Mouse (Mus musculus) lung, adult 18-20 months (tissue): ENCODE measurements around the gene Zfp446.
A peak's percentile ranks its signal among the peaks of the same experiment; 100 is the strongest.

Experiments used
- DNase-seq, 2 experiments: peaks; one replicate each; pipeline ENCODE4 v3.0.0; 2022; ENCODE audit warnings: mixed read lengths in 2 of 2

Zfp446 gene

DNA sequence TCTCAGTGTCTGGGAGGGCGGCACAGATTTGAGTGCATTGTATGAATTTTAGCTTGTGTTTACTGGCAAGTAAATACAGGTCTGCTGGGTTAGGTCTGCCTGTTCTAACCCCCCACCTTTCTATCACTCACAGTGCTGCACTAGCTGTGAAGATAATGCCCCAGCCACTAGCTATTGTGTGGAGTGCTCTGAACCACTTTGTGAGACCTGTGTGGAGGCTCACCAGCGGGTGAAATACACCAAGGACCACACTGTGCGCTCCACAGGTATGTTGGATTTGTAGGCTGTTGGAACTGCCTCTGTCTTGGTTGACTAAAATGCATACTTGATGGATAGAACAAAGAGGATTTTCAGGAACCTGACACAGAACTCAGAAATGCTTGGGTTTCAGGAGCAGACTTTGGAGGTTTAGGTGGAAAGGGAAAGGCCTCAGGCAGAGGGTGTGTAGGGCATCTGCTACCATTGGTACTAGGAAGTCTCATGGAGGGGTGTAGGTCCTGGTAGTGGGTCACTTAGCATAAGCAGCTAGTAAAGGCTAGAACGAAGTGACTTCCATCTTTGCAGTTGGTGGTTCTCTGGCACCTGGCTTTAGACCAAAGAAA, 48.0 kb downstream of the Zfp446 start:
- DNase-seq: no peak

- no peak for DNase-seq
Observed at GRCm38 (mm10) chr7:13028986-13029385, 51.3 kb downstream of the Zfp446 start.

GRCm38 (mm10) chr7:13031069-13031468, 53.4 kb downstream of the Zfp446 start:
- DNase-seq: no peak

DNA sequence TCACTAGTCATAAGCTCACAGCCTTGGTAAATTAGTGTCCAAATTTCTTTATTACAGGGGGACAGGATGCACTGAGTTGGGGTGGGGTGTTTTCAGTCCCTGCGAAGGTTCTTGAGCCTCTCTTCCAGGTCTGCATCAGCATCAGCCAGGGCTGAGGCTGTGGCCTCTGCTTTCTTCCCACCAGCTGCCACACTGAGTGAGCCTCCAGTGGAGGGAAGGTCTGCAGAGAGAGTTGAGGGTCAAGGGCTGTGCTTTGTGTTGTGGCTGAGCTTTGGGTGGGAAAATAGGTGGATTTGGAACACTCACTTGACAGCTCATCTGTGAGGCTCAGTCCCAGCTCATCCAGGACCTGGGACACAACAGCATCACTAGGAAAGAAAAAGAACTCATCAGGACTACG, 54.3 kb downstream of the Zfp446 start:
- no peak for DNase-seq

- no peak for DNase-seq
Observed at GRCm38 (mm10) chr7:13032541-13032940, 54.9 kb downstream of the Zfp446 start.

- no peak for DNase-seq
Observed at GRCm38 (mm10) chr7:13033451-13034147, 56.0 kb downstream of the Zfp446 start.

DNA sequence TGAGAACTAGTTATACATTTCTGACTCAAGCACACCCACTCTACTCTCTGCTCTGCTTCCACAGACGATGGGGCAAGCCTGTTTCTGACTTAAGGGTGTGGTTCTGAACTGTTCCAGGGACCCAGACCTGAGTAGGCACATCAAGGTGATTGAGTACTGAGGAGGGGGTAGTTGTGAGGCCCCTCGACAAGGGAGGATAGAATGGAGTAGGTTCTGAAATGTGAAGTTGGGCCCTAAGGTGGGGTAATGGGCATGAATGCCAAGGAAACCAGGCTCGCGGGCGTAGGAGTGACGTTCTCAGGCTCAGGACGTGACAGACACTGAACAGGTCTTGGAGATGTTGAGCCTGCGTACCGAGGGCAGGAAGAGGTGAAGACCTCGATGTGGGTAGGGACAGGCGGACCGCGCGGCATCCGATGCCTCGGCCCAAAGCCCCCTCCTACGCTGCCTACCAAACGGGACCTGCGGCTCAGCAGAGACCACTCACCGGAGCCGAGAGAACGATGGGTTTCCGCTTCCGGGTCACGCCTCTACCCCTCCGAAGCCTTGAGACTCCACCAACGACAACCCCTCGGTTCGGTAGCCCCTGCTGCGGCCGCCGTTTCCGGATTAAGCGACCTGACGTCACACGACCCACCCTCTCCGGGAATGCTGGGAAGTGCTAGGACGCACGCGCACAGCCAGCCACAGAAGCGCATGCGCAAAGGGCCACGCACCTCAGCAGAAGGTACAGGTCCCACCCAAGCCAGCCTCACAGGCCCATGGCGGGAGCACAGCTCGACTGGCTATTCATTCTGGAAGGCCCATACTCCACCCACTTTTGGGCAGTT, 56.7 kb downstream of the Zfp446 start, which contains the start of gene Chmp2a:
Gene Chmp2a, minus strand, starts transcription at position 660 of the 830 bp plus-strand sequence.
- peak; percentile 97 to 98 for DNase-seq
